Mouse (Mus musculus) brain, adult 2 months (tissue): ENCODE results near the gene Vav2.

Experiments
- DNase-seq: peaks from one replicate; pipeline ENCODE4 v3.0.0; 2011; ENCODE audit warnings: low read depth, low spot score

Vav2 gene

DNA sequence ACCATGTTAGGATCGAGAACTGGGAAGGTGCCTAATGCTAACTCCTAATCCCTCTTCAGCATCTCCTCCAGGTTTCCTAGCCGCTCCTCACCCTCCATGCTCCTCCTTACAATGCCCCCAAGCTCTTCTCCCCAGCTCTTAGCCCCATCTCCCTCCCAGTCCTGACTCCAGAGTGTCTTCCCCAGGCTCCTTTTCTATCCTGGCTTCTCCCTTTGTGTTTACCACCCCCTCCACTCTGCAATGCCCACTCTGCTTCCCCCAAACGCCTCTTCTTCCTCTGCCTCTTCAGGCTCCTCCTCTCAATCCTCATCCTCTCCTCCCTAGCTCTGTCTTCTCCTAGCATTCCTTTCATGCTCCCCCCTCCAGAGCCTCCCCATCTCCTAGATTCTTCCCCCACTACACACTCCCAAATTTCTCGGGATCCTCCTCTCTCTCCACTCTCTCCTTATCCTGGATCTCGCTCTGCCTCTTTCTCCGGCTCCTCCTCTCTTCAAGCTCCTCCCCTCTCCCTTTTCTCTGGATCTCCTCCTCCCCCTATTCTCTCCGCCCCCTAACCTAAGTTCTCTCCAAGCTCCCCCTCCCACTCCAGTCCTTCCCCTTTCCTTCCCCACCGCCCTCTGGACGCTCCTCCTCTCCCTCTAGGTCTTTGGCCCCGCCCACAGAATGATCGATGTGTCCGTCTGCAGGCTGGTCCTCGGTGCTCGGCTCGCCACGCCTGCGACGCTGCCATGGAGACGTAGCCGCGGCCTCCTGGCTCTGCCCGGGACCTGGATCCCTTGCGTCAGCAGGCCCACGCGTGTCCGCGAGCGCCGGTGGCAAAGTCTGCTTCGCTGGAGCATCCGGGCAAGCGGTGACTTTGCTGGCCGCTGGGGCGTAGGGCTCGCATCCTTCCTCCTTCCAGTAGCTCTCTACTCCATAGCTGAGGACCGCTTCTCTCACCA is 15.2 kb upstream of the Vav2 start, which contains the start of gene Brd3os:
TSS of gene Brd3os (plus strand) at position 558 of the 941 bp plus-strand sequence.
- DNase-seq = peak; percentile 100

DNA sequence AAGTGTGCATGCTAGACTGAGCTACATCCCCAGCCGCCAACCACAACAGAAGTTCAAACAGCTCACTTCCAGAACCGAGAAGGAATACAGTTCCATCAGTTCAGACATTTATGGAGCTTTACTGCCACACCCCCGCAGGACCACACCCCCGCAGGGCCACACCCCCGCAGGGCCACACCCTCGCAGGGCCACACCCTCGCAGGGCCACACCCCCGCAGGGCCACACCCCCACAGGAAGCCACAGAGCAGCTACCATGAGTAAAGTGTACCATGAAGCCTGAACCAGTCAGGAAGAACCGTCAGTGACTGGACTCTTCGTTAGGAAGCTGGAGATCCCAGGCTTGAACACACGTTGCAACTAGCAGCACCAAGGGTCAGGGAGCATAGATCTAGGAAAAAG is 11.4 kb upstream of the Vav2 start:
- DNase-seq = no peak

DNA sequence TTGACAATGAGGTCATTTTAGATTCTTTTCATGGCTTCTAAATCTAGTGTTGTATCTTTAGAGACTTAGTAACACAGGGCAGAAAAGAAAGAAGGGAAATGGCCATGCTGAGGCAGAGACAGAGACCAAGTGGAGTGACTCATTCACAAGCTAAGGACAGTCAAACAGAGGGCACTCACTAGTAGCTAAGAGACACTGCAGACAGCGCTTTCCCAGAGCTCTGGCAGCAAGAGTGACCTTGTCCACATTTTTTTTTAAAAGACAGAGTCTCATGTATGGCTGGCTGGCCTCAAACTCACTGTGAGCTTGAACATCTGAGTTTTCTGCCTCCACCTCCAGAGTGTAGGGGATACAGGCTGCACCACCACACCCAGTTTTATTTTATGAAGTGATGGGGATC is 11.0 kb upstream of the Vav2 start:
- DNase-seq = no peak

DNA sequence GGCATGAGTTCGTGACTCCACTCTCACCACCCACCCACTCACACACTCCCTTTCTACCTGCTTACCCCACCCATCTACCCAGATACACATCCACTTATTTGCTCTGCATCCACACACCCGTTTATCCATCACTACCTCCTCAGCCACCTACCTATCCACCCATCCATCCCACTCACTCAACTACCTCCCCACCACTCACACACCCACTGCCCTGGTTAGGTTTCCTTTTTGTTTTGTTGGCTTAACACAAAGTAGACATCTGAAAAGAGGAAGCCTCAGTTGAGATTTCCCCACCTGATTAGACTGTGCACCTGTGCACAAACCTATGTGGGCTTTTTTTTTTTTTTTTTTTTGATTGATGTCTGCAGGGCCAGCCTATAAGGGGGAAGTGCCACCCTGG is 5.8 kb upstream of the Vav2 start:
- no peak for DNase-seq

DNA sequence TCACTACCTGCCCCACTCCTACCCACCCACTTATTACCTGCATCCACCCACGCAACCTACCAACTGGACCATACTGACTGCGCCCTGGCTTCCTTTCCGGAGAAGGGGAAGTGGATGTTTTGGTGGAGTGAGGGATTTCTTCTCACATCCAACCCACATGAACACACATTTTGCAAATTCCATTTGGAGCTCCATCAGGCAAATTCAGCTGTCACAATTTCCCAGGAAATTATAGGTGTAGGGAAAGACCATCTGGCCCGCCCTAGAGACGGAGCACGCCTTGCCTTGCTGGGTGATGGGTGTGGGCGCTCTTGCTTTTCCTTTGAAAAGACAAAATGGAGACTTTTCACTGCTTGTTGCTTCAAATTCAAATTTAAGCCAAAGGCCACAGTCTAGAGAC is 3.8 kb upstream of the Vav2 start:
- DNase-seq = peak; percentile 88

DNA sequence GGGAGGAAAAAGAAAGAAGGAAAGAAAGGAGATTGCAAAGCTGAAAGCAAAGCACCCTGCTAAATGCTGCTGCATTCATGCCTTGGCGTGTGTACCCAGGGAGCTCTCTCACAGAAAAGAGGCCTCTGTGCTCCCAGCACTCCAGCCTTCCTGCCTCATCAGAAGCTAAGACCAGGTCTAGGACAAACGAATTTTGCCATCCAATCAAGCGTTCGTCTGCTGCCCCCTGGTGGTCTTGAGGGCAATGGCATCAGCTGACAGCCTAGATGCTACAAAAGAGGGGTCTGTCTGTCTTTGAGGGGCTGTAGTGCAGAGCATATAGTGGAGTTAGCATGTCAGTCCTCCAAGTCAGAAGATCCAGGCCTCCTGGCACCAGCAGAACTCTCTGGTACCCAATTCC is 1.2 kb upstream of the Vav2 start:
- peak; percentile 90 for DNase-seq

DNA sequence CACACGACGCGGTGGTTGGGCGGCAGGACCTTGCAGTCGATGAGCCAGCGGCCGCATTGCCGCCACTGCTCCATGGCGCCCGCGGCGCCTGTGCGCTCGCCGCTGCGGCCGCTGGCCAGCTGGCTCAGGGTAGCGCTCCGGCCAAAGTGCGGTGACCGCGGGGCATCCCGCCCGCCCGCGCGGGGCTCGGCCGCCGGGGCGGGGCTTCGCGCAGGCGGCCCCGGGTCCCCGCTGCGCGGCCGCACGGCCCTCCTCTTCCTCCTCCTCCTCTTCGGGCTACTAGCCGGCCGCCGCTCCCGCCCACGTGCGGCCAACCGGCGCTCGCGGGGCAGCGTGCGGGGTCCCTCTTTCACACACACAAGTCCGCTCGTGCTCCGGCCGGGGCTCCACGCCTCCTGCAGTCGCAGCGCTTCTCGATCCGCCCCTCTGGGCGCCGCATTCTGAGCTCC is 403 bp downstream of the Vav2 start:
- no peak for DNase-seq

DNA sequence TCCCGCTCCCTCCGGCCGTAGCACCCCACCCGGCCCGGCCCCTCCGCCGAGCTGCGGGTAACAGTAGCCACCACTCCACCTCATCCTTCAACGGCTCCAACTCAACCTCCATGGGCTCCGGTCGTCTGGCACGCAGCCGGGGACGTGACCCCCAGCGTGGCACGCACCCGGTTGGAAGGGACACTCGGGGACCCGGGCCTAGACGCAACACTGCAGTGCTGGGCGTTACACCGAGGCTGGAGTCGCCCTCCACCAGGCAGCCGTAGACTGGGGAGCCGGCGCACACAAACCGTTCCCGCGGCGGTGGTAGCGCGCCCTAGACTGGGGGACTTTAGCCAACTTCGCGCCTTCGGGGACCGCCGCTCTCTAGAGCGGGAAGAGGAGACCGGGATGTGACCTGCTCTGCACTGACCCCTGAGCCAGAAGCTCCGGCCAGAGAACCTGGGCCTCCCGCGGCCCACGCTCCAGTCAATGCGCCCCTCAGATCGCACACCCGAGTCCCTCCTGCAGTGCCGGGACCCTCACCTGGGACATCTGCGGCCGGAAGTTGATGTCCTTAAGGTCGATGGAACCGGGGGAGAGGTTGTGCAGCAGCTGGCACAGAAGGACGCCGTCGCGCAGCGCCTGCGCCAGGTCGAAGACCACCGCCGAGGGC is 955 bp downstream of the Vav2 start:
- DNase-seq = no peak

DNA sequence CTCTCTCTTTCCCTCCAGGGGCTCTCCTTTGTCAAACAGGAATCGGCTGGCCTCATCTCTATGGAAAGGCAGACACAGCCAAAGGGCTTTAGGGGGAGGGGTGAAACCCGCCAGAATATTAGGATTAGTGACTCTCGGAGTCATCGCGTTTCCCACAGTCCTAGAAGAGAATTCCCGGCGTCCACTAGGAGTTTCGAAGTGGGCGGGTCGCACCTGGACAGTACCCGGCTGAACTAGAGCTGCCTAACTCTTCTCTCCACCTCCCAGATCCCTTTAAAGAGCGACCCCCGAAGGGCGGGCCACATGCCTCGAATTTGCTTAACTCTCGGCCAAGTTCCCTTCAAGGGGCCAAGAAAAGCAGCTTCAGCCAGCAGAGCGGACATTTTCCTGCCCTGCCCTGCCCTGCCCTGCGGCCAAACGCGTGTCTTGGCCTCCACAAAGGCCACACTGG is 1.6 kb downstream of the Vav2 start:
- DNase-seq = no peak

DNA sequence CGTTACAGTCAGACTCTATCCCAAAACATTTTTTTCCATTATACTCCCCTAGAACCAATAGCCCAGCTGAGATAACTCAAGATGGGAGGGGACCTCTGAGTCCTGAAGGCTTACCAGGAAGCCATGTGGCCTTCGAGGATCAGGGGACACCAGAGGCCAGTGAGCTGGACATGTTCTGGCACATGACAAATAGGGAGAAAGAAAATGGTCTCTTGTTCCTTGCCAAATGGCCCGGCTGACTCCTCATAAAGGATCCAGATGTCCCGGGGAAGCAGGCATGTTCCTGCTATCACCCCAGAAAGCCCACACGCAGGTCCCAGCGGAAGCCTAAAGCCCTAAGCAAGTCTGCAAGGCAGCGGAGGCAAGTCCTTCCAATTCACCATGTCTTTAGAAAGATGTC is 3.2 kb downstream of the Vav2 start:
- no peak for DNase-seq

DNA sequence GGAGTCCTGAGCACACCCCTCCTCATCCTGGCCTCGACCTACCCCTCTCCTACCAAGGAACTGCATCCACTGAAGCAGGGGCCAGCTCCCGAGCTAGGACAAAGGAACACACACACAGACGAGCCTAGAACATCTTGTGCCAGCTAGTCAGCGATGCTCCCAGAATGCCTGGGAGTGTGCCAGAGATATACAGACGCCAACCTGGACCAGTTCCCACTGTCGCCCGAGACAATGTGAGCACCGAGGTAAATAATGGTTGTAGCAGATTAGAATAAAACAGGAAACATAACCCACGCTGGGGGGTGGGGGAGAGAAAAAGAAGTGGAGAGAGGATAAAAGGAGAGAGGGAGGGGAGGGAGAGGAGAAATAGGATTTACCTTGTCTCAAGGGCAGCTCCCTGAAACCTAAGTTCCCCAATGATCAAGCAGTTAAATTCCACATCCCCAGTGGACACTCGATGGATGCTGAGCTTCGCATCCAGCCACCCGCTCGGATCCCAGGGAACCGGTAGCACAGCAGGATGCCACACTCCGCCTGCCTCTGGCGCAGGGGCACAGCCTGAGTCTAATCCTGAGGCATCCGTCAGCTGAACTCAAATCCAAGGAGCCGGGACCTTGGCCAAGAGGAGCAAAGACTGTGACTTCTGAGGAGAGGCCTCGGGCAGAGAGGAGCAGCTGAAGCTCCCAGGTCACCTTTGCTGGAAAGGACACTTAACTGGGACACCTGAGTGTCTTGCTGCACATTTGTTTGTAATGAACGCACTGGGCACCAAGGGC is 5.4 kb downstream of the Vav2 start:
- peak; percentile 85 for DNase-seq

DNA sequence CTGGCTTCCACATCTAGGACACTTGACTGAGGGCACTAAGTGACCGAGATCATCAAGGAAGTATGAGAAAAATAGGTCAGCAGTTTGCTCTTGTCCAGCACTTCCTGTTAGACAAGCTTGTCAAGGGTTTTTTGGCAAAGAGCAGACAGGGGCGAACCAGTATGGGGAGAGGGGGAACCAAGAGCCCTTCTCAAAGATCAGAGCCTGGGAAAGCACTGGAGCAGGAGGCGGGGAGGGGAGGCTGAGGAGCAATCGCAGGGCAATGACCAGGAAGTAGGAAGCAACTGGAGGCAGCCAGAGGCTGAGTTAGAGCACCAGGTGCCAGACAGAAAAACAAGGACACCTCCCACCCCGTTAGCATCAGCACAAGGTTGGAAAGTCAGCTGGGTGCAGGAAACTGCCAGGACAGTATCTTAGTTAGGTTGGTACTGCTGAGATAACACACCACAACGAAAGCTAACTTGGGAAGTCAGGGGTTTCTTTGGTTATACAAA is 8.2 kb downstream of the Vav2 start:
- no peak for DNase-seq

DNA sequence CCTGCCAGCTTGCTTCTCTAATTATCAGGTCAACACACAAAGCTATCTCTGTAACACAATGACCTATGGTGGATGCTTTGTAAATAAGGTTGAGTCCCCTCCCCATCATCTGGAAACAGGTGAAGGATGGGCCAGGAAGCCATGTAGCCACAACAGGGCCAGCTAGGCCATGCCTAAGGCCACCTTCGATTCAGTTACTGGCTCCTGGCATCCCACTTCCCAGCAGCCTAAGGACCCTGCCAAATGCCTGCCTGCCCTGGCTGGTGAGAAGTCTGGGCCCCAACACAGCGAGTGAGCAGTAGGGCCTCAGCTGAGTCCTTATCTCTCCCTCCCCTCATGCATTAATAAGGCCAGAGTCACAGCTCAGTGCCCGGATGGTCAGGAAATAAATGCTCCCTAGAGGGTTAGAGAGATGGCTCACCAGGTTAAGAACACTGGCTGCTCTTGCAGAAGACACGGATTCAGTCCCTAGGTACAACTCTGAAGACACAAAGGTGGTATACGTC is 9.1 kb downstream of the Vav2 start:
- no peak for DNase-seq

DNA sequence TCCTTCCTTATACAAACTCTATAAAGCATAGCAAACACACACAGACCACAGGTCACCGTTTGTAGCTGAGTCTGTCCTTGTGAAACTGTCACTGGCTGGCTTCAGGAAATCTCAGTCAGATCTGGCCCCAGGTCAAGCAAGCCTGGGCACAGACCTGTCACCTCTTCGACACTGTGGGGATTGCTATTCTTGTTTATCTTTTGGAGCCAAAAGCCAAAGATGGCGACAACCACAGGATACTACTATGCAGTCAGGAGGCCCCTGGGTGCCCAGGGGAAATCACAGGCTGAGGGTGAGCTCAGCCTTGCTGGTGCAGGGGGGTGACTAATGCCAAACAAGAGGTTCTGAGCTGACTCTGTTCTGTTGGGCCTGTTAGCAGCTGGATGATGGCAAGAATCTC is 10.4 kb downstream of the Vav2 start:
- DNase-seq = no peak

DNA sequence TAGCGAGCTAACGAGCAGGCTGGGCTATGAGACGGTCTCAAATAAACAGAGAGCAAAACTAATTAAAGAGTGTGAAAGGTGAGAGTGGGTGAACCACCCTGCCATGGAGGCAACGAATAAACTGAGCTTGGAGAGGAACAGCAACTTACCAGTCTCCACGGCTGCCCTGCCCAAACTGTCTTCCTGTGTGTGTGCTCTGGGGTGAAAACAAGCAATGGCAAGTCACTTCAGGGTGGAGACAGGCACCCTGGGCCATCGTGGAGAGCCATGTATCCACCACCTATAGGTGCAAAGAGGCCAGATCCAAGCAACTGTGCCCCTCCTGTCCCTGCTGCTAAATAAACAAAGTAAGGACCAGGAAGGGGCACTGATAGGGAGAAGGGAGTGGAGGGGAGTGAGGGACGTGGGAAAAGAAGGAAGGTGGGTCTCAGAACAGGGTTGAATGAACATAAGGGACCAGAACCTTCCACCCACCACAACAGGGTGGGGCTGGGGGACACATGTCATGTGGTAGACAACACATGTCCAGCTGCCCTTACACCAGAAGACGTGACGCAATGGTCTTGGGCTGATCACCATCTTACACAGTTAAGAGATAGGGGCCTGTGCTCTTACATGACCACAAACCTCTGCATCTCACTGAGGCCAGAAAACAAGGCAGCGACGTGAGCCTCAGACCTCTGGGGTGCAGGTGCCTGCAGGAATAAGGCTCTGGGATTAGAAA is 11.6 kb downstream of the Vav2 start:
- no peak for DNase-seq

DNA sequence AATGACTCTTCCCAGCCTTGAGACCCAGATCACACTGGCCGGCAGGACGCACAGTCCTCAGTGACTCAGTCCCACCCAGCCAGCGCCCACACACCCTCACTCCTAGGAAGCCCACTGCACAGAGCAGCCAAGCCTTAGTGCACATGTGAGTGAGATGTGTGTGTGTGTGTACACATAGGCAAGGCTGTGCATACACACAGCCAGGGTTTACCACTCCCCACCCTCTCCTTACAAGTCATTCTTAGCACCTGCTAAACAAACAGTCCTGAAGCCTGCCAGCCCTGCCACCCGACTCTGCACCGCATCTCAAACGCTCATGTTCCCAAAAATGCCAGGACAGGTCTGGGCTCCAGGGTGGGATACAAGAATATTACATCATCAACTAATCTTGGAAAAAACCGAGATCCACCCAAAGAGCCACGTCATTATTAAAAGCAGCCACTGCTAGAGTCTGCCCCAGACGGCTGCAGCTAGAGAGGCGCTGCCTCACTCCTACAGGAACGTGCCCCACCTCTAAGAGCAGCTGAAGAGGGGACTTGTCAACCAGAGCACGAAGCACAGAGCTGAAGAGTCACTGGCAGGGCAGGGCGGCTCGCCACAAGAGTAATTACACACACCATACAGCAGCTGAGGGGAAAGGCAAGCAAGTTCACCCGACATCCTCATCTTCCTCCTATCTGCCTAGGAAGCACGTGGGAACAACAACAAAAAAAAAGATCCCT is 12.7 kb downstream of the Vav2 start:
- DNase-seq = peak; percentile 64

DNA sequence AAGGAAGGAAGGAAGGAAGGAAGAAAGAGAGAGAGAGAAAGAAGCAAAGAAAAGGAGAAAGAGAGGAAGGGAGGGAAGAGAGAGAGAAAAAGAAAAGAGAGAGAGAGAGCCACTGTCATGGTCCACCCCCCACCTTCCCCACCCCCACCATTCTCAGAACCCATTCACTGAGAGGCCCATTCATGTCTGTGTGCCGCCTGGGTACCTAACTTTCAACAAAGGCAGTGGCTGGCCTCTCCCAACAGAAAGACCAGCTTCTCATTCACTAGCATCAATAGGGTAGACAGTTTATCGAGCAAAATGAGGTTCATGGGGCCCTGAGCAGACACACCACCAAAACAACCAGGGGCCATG is 13.3 kb downstream of the Vav2 start:
- no peak for DNase-seq

DNA sequence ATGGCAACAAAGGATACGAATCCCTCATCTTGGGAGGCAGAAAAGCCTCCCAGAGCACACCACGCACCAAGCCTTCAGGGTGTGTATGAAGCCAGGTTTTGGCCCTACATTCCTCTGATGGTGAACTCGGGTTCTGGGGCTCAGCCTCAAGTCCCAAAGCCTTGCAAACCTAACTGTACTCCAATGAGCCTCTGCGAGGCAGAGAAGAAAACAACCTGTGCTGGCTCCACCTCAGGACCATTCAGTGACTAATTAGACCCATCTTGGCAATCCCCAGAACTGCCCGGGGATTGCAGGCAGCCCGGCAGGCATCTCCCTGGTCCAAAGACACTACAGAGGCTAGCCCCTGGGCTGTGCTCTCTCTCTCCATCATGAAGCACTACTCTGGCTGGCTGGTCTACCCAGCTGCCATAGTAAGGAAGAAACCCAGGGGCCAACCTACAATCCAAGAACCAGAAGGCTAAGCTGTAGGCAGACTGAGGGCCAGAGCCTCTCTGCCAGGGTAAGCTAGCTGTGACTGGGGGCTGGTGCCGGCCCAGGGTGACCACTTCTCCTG is 14.5 kb downstream of the Vav2 start:
- DNase-seq = no peak

DNA sequence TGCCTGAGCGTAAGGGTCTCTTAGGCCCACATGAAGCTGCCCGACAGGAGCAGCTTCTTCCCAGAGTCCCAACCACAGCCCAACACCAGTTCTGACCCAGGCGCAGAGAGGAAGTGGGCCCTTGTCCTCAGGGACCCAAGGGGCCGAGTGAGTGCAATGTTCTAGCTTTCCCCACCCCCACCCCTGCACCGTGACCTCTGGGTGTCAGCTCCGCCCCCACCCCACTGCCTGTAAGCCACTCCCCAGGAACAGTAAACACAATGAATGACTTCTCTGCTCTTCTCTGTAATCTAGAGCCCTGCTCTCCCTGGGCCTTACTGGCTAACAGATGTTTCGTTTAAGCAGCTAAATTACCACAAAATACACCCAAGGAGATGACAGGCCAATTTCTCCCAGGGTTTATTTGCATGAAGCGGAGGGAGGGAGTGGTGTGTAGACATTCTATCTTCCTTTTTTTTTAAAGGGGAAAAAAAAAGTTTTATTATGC is 15.1 kb downstream of the Vav2 start:
- no peak for DNase-seq
